Mouse (Mus musculus) MEL (cell line): ENCODE measurements at regions not wholly inside any gene's neighbourhood (a gene's known extent, or its start where the extent isn't known, plus 50 kb on each side); places are given as distances from the start of the nearest gene placed in this dataset.

Experiments
- DNase-seq: peaks from one replicate; pipeline ENCODE4 v3.0.0; 2011; ENCODE audit warnings: low read depth, low spot score
- H3K27ac ChIP-seq: 2 replicates; pipeline ENCODE4 v1.5.1; 2012; ENCODE audit warnings: low read depth, mild to moderate bottlenecking, control low read depth, low read length, moderate library complexity; ENCODE audit not compliant: control insufficient read depth
- H3K27me3 ChIP-seq, 2 experiments: fragments of 150-350 bp in 1 of 2; sonication (generic) in 1 of 2; 2 replicates each; pipeline ENCODE4 v1.6.1; 2012; ENCODE audit warnings: low read length in 2 of 2, mild to moderate bottlenecking in 2 of 2, improper control_type of control experiment in 1 of 2, moderate library complexity in 1 of 2; ENCODE audit not compliant: insufficient read depth in 2 of 2, control insufficient read depth in 1 of 2
- H3K36me3 ChIP-seq, 2 experiments: 2 replicates each; pipeline ENCODE4 v1.6.1; 2012 to 2014; ENCODE audit warnings: low read length in 2 of 2, improper control_type of control experiment in 1 of 2, inconsistent platforms in 1 of 2, mild to moderate bottlenecking in 1 of 2; ENCODE audit not compliant: insufficient read depth in 2 of 2, control insufficient read depth in 1 of 2
- H3K4me1 ChIP-seq, 2 experiments: fragments of 150-350 bp in 1 of 2; sonication (generic) in 1 of 2; 2 replicates each; pipeline ENCODE4 v1.6.1; 2012; ENCODE audit warnings: low read length in 2 of 2, improper control_type of control experiment in 1 of 2, mild to moderate bottlenecking in 1 of 2; ENCODE audit not compliant: insufficient read depth in 2 of 2, control insufficient read depth in 1 of 2
- H3K4me3 ChIP-seq, 2 experiments: fragments of 150-350 bp in 1 of 2; sonication (generic) in 1 of 2; 2 replicates each; pipeline ENCODE4 v1.5.1; 2012; ENCODE audit warnings: low read depth in 2 of 2, low read length in 2 of 2, mild to moderate bottlenecking in 2 of 2, moderate library complexity in 2 of 2, control low read depth in 1 of 2, improper control_type of control experiment in 1 of 2; ENCODE audit not compliant: control insufficient read depth in 1 of 2, insufficient read depth in 1 of 2
- H3K79me2 ChIP-seq: 2 replicates; pipeline ENCODE4 v1.6.1; 2012; ENCODE audit warnings: mild to moderate bottlenecking, low read length, moderate library complexity; ENCODE audit not compliant: control insufficient read depth, poor library complexity, insufficient read depth
- H3K9ac ChIP-seq: 2 replicates; pipeline ENCODE4 v1.6.1; 2012; ENCODE audit warnings: low read depth, mild to moderate bottlenecking, control low read depth, low read length, moderate library complexity; ENCODE audit not compliant: control insufficient read depth, poor library complexity, severe bottlenecking
- H3K9me3 ChIP-seq: fragments of 150-350 bp; sonication (generic); replicated peaks from 2 replicates; pipeline ENCODE4 v1.6.1; 2012; ENCODE audit warnings: mild to moderate bottlenecking, low read length, improper control_type of control experiment, moderate library complexity; ENCODE audit not compliant: insufficient read depth
- BHLHE40 ChIP-seq: IDR thresholded peaks from 2 replicates; pipeline ENCODE4 v1.6.1; 2012; ENCODE audit warnings: low read depth, mild to moderate bottlenecking, inconsistent platforms, low read length, improper control_type of control experiment, borderline replicate concordance
- E2F4 ChIP-seq: IDR thresholded peaks from 2 replicates; pipeline ENCODE4 v1.6.1; 2011; ENCODE audit warnings: low read depth, low read length, improper control_type of control experiment, borderline replicate concordance
- EP300 ChIP-seq, 2 experiments: IDR thresholded peaks; 2 replicates each; pipeline ENCODE4 v1.6.1; 2011; ENCODE audit warnings: improper control_type of control experiment in 2 of 2, low read length in 2 of 2, low read depth in 1 of 2, mild to moderate bottlenecking in 1 of 2
- GATA1 ChIP-seq: IDR thresholded peaks from 2 replicates; pipeline ENCODE4 v1.6.1; 2011; ENCODE audit warnings: low read depth, low read length, improper control_type of control experiment
- HCFC1 ChIP-seq: IDR thresholded peaks from 2 replicates; pipeline ENCODE4 v1.6.1; 2012; ENCODE audit warnings: low read depth, mild to moderate bottlenecking, inconsistent platforms, low read length, improper control_type of control experiment, moderate library complexity
- JUND ChIP-seq: IDR thresholded peaks from 2 replicates; pipeline ENCODE4 v1.6.1; 2011; ENCODE audit warnings: low read depth, mild to moderate bottlenecking, improper control_type of control experiment, low read length
- MAX ChIP-seq: IDR thresholded peaks from 2 replicates; pipeline ENCODE4 v1.6.1; 2011; ENCODE audit warnings: low read length, improper control_type of control experiment
- MEF2A ChIP-seq: IDR thresholded peaks from 2 replicates; pipeline ENCODE4 v1.6.1; 2014; ENCODE audit warnings: low read depth, mild to moderate bottlenecking, inconsistent platforms, low read length, improper control_type of control experiment; ENCODE audit not compliant: poor library complexity, insufficient replicate concordance, severe bottlenecking; ENCODE audit errors: extremely low read depth
- MXI1 ChIP-seq: IDR thresholded peaks from 2 replicates; pipeline ENCODE4 v1.6.1; 2011; ENCODE audit warnings: mild to moderate bottlenecking, low read depth, low read length, improper control_type of control experiment
- MYC ChIP-seq: IDR thresholded peaks from 2 replicates; pipeline ENCODE4 v1.6.1; 2011; ENCODE audit warnings: low read depth, mild to moderate bottlenecking, low read length, improper control_type of control experiment, moderate library complexity
- POLR2A ChIP-seq, 2 experiments: IDR thresholded peaks; 2 replicates each; pipeline ENCODE4 v1.6.1; 2011 to 2012; ENCODE audit warnings: low read length in 2 of 2, mild to moderate bottlenecking in 2 of 2, control low read depth in 1 of 2, improper control_type of control experiment in 1 of 2, low read depth in 1 of 2, moderate library complexity in 1 of 2; ENCODE audit not compliant: control insufficient read depth in 1 of 2, insufficient read depth in 1 of 2, poor library complexity in 1 of 2
- POLR2AphosphoS2 ChIP-seq: IDR thresholded peaks from 2 replicates; pipeline ENCODE4 v1.6.1; 2011; ENCODE audit warnings: low read length, improper control_type of control experiment
- TAL1 ChIP-seq: IDR thresholded peaks from 2 replicates; pipeline ENCODE4 v1.6.1; 2012; ENCODE audit warnings: mild to moderate bottlenecking, inconsistent platforms, low read length, moderate library complexity, mixed read lengths
- UBTF ChIP-seq: IDR thresholded peaks from 2 replicates; pipeline ENCODE4 v1.6.1; 2012; ENCODE audit warnings: low read depth, mild to moderate bottlenecking, inconsistent platforms, low read length, improper control_type of control experiment, moderate library complexity, borderline replicate concordance; ENCODE audit not compliant: insufficient read depth
- USF2 ChIP-seq, 2 experiments: IDR thresholded peaks; 2 replicates each; pipeline ENCODE4 v1.6.1; 2011 to 2012; ENCODE audit warnings: improper control_type of control experiment in 2 of 2, low read length in 2 of 2, borderline replicate concordance in 1 of 2, inconsistent platforms in 1 of 2, low read depth in 1 of 2, mild to moderate bottlenecking in 1 of 2; ENCODE audit not compliant: insufficient read depth in 1 of 2
- ZC3H11A ChIP-seq: IDR thresholded peaks from 2 replicates; pipeline ENCODE4 v1.6.1; 2012; ENCODE audit warnings: low read depth, mild to moderate bottlenecking, inconsistent platforms, low read length, improper control_type of control experiment
- ZKSCAN1 ChIP-seq: IDR thresholded peaks from 2 replicates; pipeline ENCODE4 v1.6.1; 2012; ENCODE audit warnings: low read depth, mild to moderate bottlenecking, inconsistent platforms, low read length, improper control_type of control experiment, moderate library complexity
- ZNF384 ChIP-seq: IDR thresholded peaks from 2 replicates; pipeline ENCODE4 v1.6.1; 2012; ENCODE audit warnings: low read depth, mild to moderate bottlenecking, inconsistent platforms, low read length, improper control_type of control experiment

GRCm38 (mm10) chr16:21318009-21318639 lies 104.8 kb upstream of the Vps8 start:
- Histone ChIP-seq H3K27ac (no peak overlapping the region), H3K27me3 (no peaks in the 10 kb centered on the region), H3K79me2 (no peaks in the 10 kb centered on the region), H3K4me1 (peaks cover 12 to 31% of the 10 kb centered on the region in 2 experiments), H3K36me3 (peaks cover 0 to 23% of the 10 kb centered on the region in 2 experiments; a peak in 2 of 4 replicates), H3K4me3 (no peak overlapping the region), H3K9ac (no peak overlapping the region), H3K9me3 (no peaks in the 10 kb centered on the region)
- TF ChIP-seq MXI1 = no peak
- TF ChIP-seq ZNF384 = no peak
- TF ChIP-seq TAL1 = no peak
- TF ChIP-seq ZC3H11A = no peak
- TF ChIP-seq E2F4 = no peak
- no peak for TF ChIP-seq POLR2AphosphoS2
- no peak for TF ChIP-seq MAX
- no peak for TF ChIP-seq USF2 (IDR thresholded peaks at IDR 0.05; ENCODE audit: borderline replicate concordance in 1 of 2, insufficient read depth in 1 of 2, low read depth in 1 of 2, low read length in 2 of 2)
- no peak for TF ChIP-seq BHLHE40
- no peak for TF ChIP-seq JUND
- DNase-seq = no peak

DNA sequence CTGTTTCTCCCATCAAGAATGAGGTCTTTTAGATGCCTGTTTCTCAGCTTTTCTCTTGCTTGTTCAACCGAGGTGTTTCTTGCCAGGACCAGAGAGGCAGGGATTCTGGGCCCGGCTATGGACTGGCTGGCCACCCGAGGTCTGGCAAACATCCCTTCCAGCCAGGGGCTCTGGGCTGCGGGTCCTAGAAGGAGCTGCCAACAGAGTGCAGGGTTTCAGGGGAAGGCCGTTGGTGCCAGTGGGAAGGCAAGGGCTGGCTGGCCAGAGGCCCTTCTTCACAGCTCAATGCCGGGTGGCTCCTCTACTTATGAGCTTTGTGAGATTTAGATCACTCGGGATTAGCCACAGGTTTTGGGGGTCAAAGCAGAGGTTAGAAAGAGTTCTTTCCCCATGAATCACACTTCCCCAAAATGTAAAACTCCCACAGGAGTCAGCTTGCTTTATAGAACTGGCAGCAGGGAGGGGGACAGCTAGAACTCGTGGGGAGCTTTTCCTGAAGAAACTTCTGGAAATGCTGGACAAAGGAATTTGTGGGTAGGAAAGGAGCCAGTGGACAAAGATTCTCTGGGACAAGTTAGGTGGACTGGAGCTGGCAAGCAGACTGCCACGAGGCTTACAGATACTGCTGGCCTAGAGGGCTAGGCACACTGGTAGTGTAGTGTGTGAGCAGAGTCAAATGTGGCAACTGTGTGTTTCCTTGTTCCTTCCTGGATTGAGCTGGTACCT lies 104.1 kb upstream of the Vps8 start:
- peaks cover 0 to 23% of the 10 kb centered on the region in 2 experiments; a peak in 2 of 4 replicates for H3K36me3 ChIP-seq
- no peaks in the 10 kb centered on the region for H3K9me3 ChIP-seq
- H3K27ac ChIP-seq = no peak overlapping the region
- no peak overlapping the region for H3K9ac ChIP-seq
- H3K79me2 ChIP-seq = no peaks in the 10 kb centered on the region
- TF ChIP-seq ZKSCAN1 = no peak
- no peak for DNase-seq
- H3K4me1 ChIP-seq = peaks cover 12 to 31% of the 10 kb centered on the region in 2 experiments
- no peak overlapping the region for H3K4me3 ChIP-seq
- no peaks in the 10 kb centered on the region for H3K27me3 ChIP-seq

DNA sequence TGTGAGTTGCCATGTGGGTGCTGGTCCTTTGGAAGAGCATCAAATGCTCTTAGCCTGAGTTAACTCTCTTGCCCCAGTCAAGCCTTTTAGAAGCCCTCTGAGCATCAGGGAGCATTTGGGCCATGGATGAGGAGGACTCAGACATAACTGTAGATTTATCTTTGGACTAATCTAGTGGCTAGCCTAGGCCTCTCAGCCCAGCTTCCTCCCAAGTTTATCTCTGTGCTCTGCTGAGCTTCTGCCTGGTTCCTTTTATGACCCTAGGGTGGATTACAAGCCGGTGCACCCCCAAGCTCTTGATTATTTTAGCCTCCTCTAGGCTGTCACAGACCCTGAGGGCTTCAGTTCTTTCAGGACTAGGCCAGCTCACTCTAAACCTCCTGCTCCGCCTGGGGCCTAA lies 102.6 kb upstream of the Vps8 start:
- no peak overlapping the region for H3K4me3 ChIP-seq
- peaks cover 0 to 23% of the 10 kb centered on the region in 2 experiments; a peak in 2 of 4 replicates for H3K36me3 ChIP-seq
- no peaks in the 10 kb centered on the region for H3K79me2 ChIP-seq
- H3K27ac ChIP-seq = 0 out of 2 replicates have a peak overlapping the region, but pooled peaks have one; percentile 21
- H3K27me3 ChIP-seq = no peaks in the 10 kb centered on the region
- DNase-seq = peak; percentile 61
- H3K9ac ChIP-seq = no peak overlapping the region
- H3K9me3 ChIP-seq = no peaks in the 10 kb centered on the region
- no peak for TF ChIP-seq POLR2A (IDR thresholded peaks at IDR 0.05; ENCODE audit: control insufficient read depth in 1 of 2, insufficient read depth in 1 of 2, low read depth in 1 of 2, low read length in 2 of 2, poor library complexity in 1 of 2)
- TF ChIP-seq GATA1 = peak; percentile 75
- no peak for TF ChIP-seq UBTF
- TF ChIP-seq EP300 (IDR thresholded peaks at IDR 0.05; ENCODE audit: low read depth in 1 of 2, low read length in 2 of 2) = peak; percentile 28 to 55; a peak in 2 of 4 replicates
- no peak for TF ChIP-seq MEF2A
- 0 out of 2 replicates have a peak, but pooled peaks have one; percentile 20 for TF ChIP-seq HCFC1
- TF ChIP-seq MYC = 0 out of 2 replicates have a peak, but pooled peaks have one; percentile 23
- H3K4me1 ChIP-seq = peaks cover 12 to 31% of the 10 kb centered on the region in 2 experiments
